Mouse (Mus musculus): Measurements from ENCODE around the gene Arl5c. TPM values are rescaled to one million over a fixed set of nuclear protein-coding genes. Genes with fewer than 3 reads are reported as not detected.

Arl5c gene
- polyA plus RNA-seq, 1 experiment from 2014 or later, result 7.8 TPM

DNA sequence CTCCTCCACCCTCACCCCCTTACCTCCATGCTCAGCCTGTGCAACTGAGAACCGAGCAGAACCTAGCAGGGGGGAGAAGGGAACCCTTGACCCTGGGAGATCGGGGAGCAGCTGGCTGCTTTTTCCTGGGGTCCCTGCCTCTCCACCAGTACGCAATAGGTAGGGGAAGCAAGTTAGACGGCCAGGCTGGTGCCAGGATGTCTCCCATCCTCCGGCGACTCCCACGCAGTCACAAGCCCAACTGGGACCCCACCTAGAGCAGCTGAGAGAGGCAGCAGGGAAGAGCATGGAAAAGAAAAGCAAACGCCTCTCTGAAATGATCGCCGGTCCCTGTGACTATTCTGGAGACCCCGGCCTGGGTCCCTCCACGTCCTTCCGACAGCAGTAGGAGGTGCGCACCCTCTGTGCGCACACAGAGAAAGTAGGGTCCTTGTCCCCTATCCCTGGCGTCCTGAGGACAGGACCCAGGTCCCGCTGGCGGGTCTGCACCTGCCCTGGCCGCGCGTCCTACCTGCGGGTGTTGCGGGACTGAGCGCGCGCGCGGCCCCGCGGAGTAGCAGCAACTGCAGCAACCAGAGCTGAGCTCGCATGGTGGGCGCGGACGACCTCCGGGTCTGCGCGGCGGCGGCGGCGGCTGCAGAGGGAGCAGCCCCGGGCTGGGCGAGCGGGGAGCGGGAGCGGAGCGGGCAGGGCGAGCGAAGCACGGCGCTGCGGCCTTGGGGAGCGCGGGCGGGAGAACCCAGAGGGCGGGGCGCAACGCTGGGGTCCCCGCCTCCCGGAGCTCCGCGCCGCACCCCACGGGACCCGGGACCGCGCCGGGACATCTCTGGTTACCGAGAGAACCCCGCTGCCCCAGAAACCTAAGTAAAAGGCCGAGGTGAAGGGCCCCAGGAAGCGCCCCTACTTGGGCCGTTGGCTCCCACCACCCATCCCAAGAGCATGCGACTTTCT lies 10.0 kb downstream of the Arl5c start, which contains the start of gene Plxdc1:
Gene Plxdc1, minus strand, starts transcription at position 718 of the 951 bp plus-strand sequence.
- Histone ChIP-seq H3K4me1 (peaks cover 27% of the 10 kb centered on the region), H3K27me3 (peaks cover 53% of the 10 kb centered on the region), H3K9me3 (no peaks in the 10 kb centered on the region), H3K4me2 (peak within 1 kb of the TSS; percentile 84), H3K27ac (no peak within 1 kb of the TSS), H3K36me3 (replicated peaks) (no peaks in the 10 kb centered on the region), H3K9ac (peak within 1 kb of the TSS; percentile 61), H3K4me3 (replicated peaks) (peak within 1 kb of the TSS; percentile 88)
- WGBS, result 2% methylated on average over 67 of the region's 74 CpGs
- no peak for ATAC-seq (ENCODE audit: low FRiP score)

DNA sequence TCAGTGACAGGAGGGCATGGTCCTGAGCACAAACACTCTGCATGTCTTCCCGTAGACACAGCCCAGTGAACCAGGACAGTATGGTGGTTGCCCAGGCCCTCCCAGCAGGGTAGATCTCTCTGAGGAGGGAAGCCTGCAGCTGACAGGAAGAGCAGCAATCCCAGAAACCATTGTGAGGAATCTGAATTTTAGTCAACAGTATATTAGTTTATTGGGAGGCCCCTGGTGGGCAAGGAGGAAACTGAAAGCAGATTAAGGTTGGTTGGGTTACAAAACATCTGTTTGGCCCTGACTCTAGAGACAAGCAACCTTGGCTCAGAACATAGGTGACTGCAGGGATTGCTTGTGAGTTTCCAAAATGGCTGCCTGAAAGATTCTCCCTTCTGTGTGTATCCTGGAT lies 12.0 kb downstream of the Arl5c start:
- H3K4me3 ChIP-seq (replicated peaks), result no peak overlapping the region
- H3K27me3 ChIP-seq, result peaks cover 42% of the 10 kb centered on the region
- no peak for ATAC-seq (ENCODE audit: low FRiP score)
- no peaks in the 10 kb centered on the region for H3K36me3 ChIP-seq (replicated peaks)
- no peaks in the 10 kb centered on the region for H3K9me3 ChIP-seq
- peaks cover 13% of the 10 kb centered on the region for H3K4me1 ChIP-seq
- H3K4me2 ChIP-seq, result no peak overlapping the region
- WGBS, result 77% methylated on average over 1 of the region's 1 CpGs
- no peak overlapping the region for H3K9ac ChIP-seq
- H3K27ac ChIP-seq, result no peak overlapping the region

GRCm38 (mm10) chr11:97983506-97983905 lies 12.5 kb downstream of the Arl5c start:
- 85% methylated on average over 3 of the region's 3 CpGs for WGBS

GRCm38 (mm10) chr11:97982721-97983120 lies 13.3 kb downstream of the Arl5c start:
- peaks cover 13% of the 10 kb centered on the region for H3K4me1 ChIP-seq
- peaks cover 42% of the 10 kb centered on the region for H3K27me3 ChIP-seq
- no peak overlapping the region for H3K4me3 ChIP-seq (replicated peaks)
- H3K9me3 ChIP-seq, result no peaks in the 10 kb centered on the region
- no peaks in the 10 kb centered on the region for H3K36me3 ChIP-seq (replicated peaks)
- H3K27ac ChIP-seq, result no peak overlapping the region
- H3K4me2 ChIP-seq, result no peak overlapping the region
- H3K9ac ChIP-seq, result no peak overlapping the region
- no peak for ATAC-seq (ENCODE audit: low FRiP score)
- WGBS, result 94% methylated on average over 9 of the region's 9 CpGs

More at GRCm38 (mm10) chr11:97983506-97983905, 12.5 kb downstream of the Arl5c start:
- Histone ChIP-seq H3K9me3 (no peaks in the 10 kb centered on the region), H3K27me3 (peaks cover 42% of the 10 kb centered on the region), H3K27ac (no peak overlapping the region), H3K4me1 (peaks cover 13% of the 10 kb centered on the region), H3K4me2 (no peak overlapping the region), H3K4me3 (replicated peaks) (no peak overlapping the region), H3K9ac (no peak overlapping the region), H3K36me3 (replicated peaks) (no peaks in the 10 kb centered on the region)
- ATAC-seq (ENCODE audit: low FRiP score), result no peak

- H3K4me3 ChIP-seq (replicated peaks), result no peak overlapping the region
- ATAC-seq (ENCODE audit: low FRiP score), result no peak
- H3K4me1 ChIP-seq, result no peaks in the 10 kb centered on the region
- H3K27ac ChIP-seq, result no peak overlapping the region
- WGBS, result 73% methylated on average over 9 of the region's 9 CpGs
- no peaks in the 10 kb centered on the region for H3K36me3 ChIP-seq (replicated peaks)
- no peak overlapping the region for H3K4me2 ChIP-seq
- no peak overlapping the region for H3K9ac ChIP-seq
- H3K27me3 ChIP-seq, result peaks cover 24% of the 10 kb centered on the region
- no peaks in the 10 kb centered on the region for H3K9me3 ChIP-seq
These were observed 15.4 kb downstream of the Arl5c start for GRCm38 (mm10) chr11:97980531-97980966.

DNA sequence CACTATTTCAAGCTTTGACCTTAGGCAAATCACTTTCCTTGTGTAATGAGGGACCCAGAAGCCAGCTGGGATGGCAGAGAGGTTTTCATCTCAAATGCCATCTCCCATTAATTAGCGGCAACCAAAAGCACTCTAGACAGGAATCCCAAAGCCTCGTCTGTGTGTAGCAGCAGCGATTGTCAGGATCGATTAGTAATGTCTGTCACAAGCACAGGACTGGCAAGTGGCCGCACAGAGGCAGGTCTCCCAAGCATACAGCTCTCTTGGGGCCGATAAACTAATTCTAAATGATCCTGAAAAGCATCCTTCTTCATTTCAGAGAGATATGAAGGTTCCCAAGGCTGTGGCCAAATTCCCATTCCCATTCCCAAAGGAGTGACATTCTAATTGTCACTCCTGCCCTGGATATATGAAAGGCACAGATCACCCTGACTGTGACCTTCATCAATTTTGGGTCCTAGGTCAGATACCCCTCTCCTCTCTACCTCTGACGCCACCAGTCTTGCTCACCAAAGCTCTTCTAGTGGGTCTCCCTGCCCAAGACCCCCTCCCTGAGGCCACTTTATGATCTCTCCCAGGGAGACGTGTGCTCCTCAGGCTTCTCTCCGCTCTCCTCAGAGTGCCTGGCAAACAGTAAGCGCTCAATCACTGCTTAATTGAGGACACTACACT lies 16.0 kb downstream of the Arl5c start:
- no peak for ATAC-seq (ENCODE audit: low FRiP score)
- 73% methylated on average over 10 of the region's 10 CpGs for WGBS
- Histone ChIP-seq H3K4me2 (no peak overlapping the region), H3K9me3 (no peaks in the 10 kb centered on the region), H3K4me3 (replicated peaks) (no peak overlapping the region), H3K27me3 (peaks cover 18% of the 10 kb centered on the region), H3K27ac (no peak overlapping the region), H3K4me1 (no peaks in the 10 kb centered on the region), H3K36me3 (replicated peaks) (no peaks in the 10 kb centered on the region), H3K9ac (no peak overlapping the region)

GRCm38 (mm10) chr11:97978392-97978791 lies 17.6 kb downstream of the Arl5c start:
- H3K27ac ChIP-seq, result no peak overlapping the region
- no peak for ATAC-seq (ENCODE audit: low FRiP score)
- H3K9ac ChIP-seq, result no peak overlapping the region
- 0 out of 2 replicates have a peak, but pooled peaks cover 3% of the 10 kb centered on the region for H3K27me3 ChIP-seq
- H3K36me3 ChIP-seq (replicated peaks), result no peaks in the 10 kb centered on the region
- no peaks in the 10 kb centered on the region for H3K9me3 ChIP-seq
- H3K4me2 ChIP-seq, result no peak overlapping the region
- no peaks in the 10 kb centered on the region for H3K4me1 ChIP-seq
- 90% methylated on average over 13 of the region's 13 CpGs for WGBS
- no peak overlapping the region for H3K4me3 ChIP-seq (replicated peaks)

DNA sequence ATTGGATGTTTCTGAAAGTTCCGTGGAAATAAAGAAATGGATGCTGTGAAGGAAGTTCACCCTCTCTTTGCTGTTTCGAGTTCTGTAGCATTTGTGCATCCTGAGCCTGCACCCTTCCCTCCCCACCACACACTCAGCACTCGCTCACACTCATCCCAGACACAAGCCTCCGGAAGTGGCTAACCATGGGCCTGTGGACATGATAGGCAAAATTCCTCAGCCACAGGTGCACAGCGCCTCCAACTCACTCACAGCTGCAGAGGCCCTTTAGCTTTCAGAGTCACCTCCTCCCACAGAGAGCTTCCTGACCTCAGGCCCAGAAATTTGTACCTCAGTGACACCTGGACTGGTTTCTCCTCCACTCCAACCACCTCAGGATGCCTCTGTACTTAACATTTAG lies 18.2 kb downstream of the Arl5c start:
- 80% methylated on average over 5 of the region's 5 CpGs for WGBS
- H3K36me3 ChIP-seq (replicated peaks), result no peaks in the 10 kb centered on the region
- no peaks in the 10 kb centered on the region for H3K27me3 ChIP-seq
- H3K27ac ChIP-seq, result no peak overlapping the region
- no peak overlapping the region for H3K4me3 ChIP-seq (replicated peaks)
- no peaks in the 10 kb centered on the region for H3K4me1 ChIP-seq
- no peaks in the 10 kb centered on the region for H3K9me3 ChIP-seq
- H3K9ac ChIP-seq, result no peak overlapping the region
- no peak overlapping the region for H3K4me2 ChIP-seq
- no peak for ATAC-seq (ENCODE audit: low FRiP score)

DNA sequence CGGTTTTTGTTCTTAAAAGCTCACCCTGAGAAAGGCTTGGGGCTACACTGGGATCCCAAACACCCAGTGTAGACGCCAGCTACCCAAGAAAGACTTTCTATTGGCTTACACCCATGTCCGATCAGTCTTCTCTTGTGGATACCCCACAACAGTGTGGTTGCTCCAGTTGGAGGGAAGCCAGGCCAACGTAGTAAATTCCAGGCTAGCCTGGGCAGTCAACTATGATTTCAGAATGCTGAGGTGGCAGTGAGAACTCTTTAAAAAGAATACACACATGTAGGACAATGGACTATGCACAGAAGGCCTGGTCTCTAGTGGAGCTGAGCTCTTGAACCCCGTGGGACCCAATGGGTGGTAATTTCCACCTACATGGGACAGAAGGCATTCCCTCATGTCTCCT lies 21.2 kb downstream of the Arl5c start:
- no peak overlapping the region for H3K9ac ChIP-seq
- ATAC-seq (ENCODE audit: low FRiP score), result no peak
- no peak overlapping the region for H3K4me3 ChIP-seq (replicated peaks)
- 87% methylated on average over 5 of the region's 5 CpGs for WGBS
- no peaks in the 10 kb centered on the region for H3K27me3 ChIP-seq
- H3K9me3 ChIP-seq, result no peaks in the 10 kb centered on the region
- no peak overlapping the region for H3K27ac ChIP-seq
- H3K4me2 ChIP-seq, result no peak overlapping the region
- no peaks in the 10 kb centered on the region for H3K4me1 ChIP-seq
- no peaks in the 10 kb centered on the region for H3K36me3 ChIP-seq (replicated peaks)

- Histone ChIP-seq H3K4me3 (replicated peaks) (no peak overlapping the region), H3K9ac (no peak overlapping the region), H3K27ac (no peak overlapping the region), H3K27me3 (peaks cover 4% of the 10 kb centered on the region; the same call in 1 of the 2 replicates), H3K9me3 (no peaks in the 10 kb centered on the region), H3K4me1 (no peaks in the 10 kb centered on the region), H3K4me2 (no peak overlapping the region), H3K36me3 (replicated peaks) (no peaks in the 10 kb centered on the region)
- 91% methylated on average over 5 of the region's 5 CpGs for WGBS
- ATAC-seq (ENCODE audit: low FRiP score), result no peak
These were observed 21.8 kb downstream of the Arl5c start for GRCm38 (mm10) chr11:97974141-97974540.

DNA sequence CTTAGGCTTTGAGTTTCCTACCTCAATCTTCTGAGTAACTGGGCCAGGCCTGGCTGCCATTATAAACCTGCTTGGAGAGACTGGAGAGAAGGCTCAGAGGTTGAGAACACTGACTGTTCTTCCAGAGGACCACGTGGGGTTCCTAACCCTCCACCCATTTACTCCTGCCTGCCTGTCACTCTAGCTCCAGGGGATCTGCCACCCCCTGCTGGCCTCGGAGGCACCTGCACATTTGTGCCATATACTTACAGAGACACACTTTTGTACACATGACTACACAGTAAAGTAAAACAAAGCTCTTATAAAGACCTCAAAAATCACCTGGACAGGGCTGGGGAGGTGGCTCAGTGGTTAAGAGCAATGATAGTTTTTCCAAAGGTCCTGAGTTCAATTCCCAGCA lies 23.5 kb downstream of the Arl5c start:
- Histone ChIP-seq H3K4me2 (no peak overlapping the region), H3K4me1 (no peaks in the 10 kb centered on the region), H3K27me3 (peaks cover 4% of the 10 kb centered on the region; the same call in 1 of the 2 replicates), H3K27ac (no peak overlapping the region), H3K9me3 (no peaks in the 10 kb centered on the region), H3K4me3 (replicated peaks) (no peak overlapping the region), H3K9ac (no peak overlapping the region), H3K36me3 (replicated peaks) (no peaks in the 10 kb centered on the region)
- WGBS, result 68% methylated on average over 2 of the region's 2 CpGs
- ATAC-seq (ENCODE audit: low FRiP score), result no peak

- no peaks in the 10 kb centered on the region for H3K9me3 ChIP-seq
- H3K4me1 ChIP-seq, result peaks cover 9% of the 10 kb centered on the region; the same call in 1 of the 2 replicates
- no peak for ATAC-seq (ENCODE audit: low FRiP score)
- no peak overlapping the region for H3K4me3 ChIP-seq (replicated peaks)
- WGBS, result 49% methylated on average over 7 of the region's 7 CpGs
- H3K9ac ChIP-seq, result no peak overlapping the region
- no peak overlapping the region for H3K27ac ChIP-seq
- H3K27me3 ChIP-seq, result peaks cover 4% of the 10 kb centered on the region; the same call in 1 of the 2 replicates
- H3K36me3 ChIP-seq (replicated peaks), result no peaks in the 10 kb centered on the region
- H3K4me2 ChIP-seq, result no peak overlapping the region
These were observed 24.7 kb downstream of the Arl5c start for GRCm38 (mm10) chr11:97971232-97971631.

All from forebrain, embryonic 12.5 days (tissue).